Mouse (Mus musculus) liver, postnatal 0 days (tissue): ENCODE data around the gene Igflr1.

Source experiments
- CTCF ChIP-seq: sonication (generic); IDR thresholded peaks from 2 replicates; pipeline ENCODE4 v1.5.1; 2016; ENCODE audit warnings: antibody characterized with exemption, low read depth
- EP300 ChIP-seq: IDR thresholded peaks from 2 replicates; pipeline ENCODE4 v1.6.1; 2016; ENCODE audit warnings: antibody characterized with exemption, low read depth, mild to moderate bottlenecking

DNA sequence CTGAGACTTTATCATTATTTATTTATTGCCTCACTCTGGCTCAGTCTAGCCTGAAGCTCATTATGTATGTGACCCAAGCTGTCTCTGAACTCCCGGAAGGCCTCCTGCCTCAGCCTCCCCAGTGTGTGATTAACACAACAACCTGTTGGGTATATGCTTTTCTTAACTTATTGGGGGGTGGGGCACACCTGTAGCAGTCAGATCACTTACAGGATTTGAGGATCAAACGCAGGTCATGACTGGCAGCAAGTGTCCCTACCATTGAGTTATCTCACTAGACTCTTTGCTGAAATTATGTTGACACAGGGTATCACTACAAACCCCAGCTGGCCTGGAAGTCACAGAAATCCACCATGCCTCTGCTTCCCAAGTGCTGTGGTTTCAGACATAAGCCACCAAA lies 4.9 kb upstream of the Igflr1 start:
- no peak for TF ChIP-seq CTCF
- no peak for TF ChIP-seq EP300
